Mouse (Mus musculus) small intestine, adult 2 months (tissue): Measurements from ENCODE around the gene Dock8.

Source experiments
- CTCF ChIP-seq: fragments of 200-500 bp; IDR thresholded peaks from 2 replicates; pipeline ENCODE4 v1.5.1; 2012; ENCODE audit warnings: low read depth, mild to moderate bottlenecking, control low read depth, inconsistent platforms, low read length, moderate library complexity, mixed read lengths; ENCODE audit not compliant: insufficient replicate concordance, insufficient read length; ENCODE audit errors: extremely low read depth
- POLR2A ChIP-seq: fragments of 200-500 bp; IDR thresholded peaks from 2 replicates; pipeline ENCODE4 v1.6.1; 2012; ENCODE audit warnings: low read depth, mild to moderate bottlenecking, control low read depth, inconsistent platforms, low read length, moderate library complexity

DNA sequence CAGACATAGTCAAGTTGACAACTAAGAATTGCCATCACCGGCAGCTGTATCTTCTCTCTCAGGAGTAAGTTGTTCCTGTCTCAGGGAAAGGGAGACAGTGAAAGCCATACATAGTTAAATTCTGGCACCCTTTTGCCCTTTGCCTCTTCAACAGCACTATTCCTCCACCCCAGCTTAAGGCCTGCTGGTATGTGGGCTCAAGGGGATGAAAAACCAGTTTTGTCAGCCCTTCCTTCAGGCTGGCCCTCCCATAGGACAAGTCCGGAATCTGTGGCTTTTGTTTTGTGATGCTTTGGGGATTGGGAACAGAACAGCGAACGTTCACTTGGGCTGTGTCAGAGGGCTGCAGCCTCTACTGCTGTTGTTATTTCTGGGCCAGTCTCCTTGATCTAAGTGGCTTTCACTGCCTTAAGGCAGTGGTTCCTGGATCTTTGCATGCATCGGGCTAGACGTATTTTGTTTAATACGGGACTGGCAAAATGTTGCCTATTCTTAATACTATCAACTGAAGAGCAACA, 60.6 kb downstream of the Dock8 start:
- no peak for TF ChIP-seq CTCF
- TF ChIP-seq POLR2A, result no peak
